Mouse (Mus musculus) hindbrain, postnatal 0 days (tissue): ENCODE data around the gene Myo9a. TPM values are rescaled to one million over a fixed set of nuclear protein-coding genes. Genes with fewer than 3 reads are reported as not detected.

Experiments used
- ATAC-seq: fragments of 200-750 bp; cut with Nextera tagmentation; 2 replicates; pipeline ENCODE4 v1.8.0; 2017; ENCODE audit warnings: mild to moderate bottlenecking, moderate TSS enrichment, moderate library complexity
- DNase-seq: peaks from one replicate; pipeline ENCODE4 v3.0.0-alpha.2; 2015; ENCODE audit warnings: low spot score
- H3K27ac ChIP-seq: fragments of 300-500 bp; sonication (generic); 2 replicates; pipeline ENCODE4 v1.5.1; 2014; ENCODE audit warnings: mild to moderate bottlenecking
- H3K27me3 ChIP-seq: fragments of 300-500 bp; sonication (generic); 2 replicates; pipeline ENCODE4 v1.6.1; 2014; ENCODE audit warnings: low read length, mixed read lengths; ENCODE audit not compliant: insufficient read depth
- H3K36me3 ChIP-seq: fragments of 300-500 bp; sonication (generic); 2 replicates; pipeline ENCODE4 v1.6.1; 2014; ENCODE audit warnings: low read length, mixed read lengths; ENCODE audit not compliant: insufficient read depth
- H3K4me1 ChIP-seq: fragments of 300-500 bp; sonication (generic); 2 replicates; pipeline ENCODE4 v1.6.1; 2014; ENCODE audit warnings: antibody characterized with exemption, low read length, mixed read lengths; ENCODE audit not compliant: insufficient read depth
- H3K4me2 ChIP-seq: fragments of 300-500 bp; sonication (generic); 2 replicates; pipeline ENCODE4 v1.6.1; 2014; ENCODE audit warnings: low read depth, mild to moderate bottlenecking, low read length, moderate library complexity, mixed read lengths
- H3K4me3 ChIP-seq: fragments of 300-500 bp; sonication (generic); 2 replicates; pipeline ENCODE4 v1.5.1; 2014; ENCODE audit warnings: low read length
- H3K9ac ChIP-seq: fragments of 300-500 bp; sonication (generic); replicated peaks from 2 replicates; pipeline ENCODE4 v1.6.1; 2014; ENCODE audit warnings: mild to moderate bottlenecking, low read length, moderate library complexity, mixed read lengths
- H3K9me3 ChIP-seq: fragments of 300-500 bp; sonication (generic); 2 replicates; pipeline ENCODE4 v1.6.1; 2016; ENCODE audit warnings: low read length, mixed read lengths
- CTCF ChIP-seq: IDR thresholded peaks from 2 replicates; pipeline ENCODE4 v1.5.1; 2016; ENCODE audit warnings: antibody characterized with exemption, control low read depth, low read depth
- WGBS: fragments of 180-500 bp; shearing (Covaris S2); extraction: QIAGEN DNeasy Blood & Tissue Kit; methylation state at CpG from one replicate; pipeline ENCODE4 v1.1.7; 2014; 5-methylcytosine and 5-hydroxymethylcytosine counted together
- polyA plus RNA-seq: library from polyadenylated mRNA; unstranded; fragments of >200 nt; fragmentation: Nextera tagmentation; extraction: Ambion mirVana; gene quantifications from 2 replicates; pipeline ENCODE4 v1.2.1, GENCODE M21; 2015
- total RNA-seq: library from RNA; depleted of rRNA; stranded (reverse); fragments of >200 nt; gene quantifications from 2 replicates; pipeline ENCODE4 v1.2.3, GENCODE M21; 2014

Myo9a gene
- total and polyA plus RNA-seq, 2 experiments from 2014 or later: 15.4 to 25.0 TPM

GRCm38 (mm10) chr9:59948691-59949250 is 198.1 kb downstream of the Myo9a start:
- Histone ChIP-seq H3K9me3 (no peaks in the 10 kb centered on the region), H3K4me3 (no peak overlapping the region), H3K36me3 (no peaks in the 10 kb centered on the region), H3K27me3 (no peaks in the 10 kb centered on the region), H3K4me2 (no peak overlapping the region), H3K4me1 (no peaks in the 10 kb centered on the region), H3K9ac (no peak overlapping the region), H3K27ac (no peak overlapping the region)
- ATAC-seq (no peak), DNase-seq (no peak)
- no peak for TF ChIP-seq CTCF
- 83% methylated on average over 17 of the region's 17 CpGs for WGBS

- 87% methylated on average over 6 of the region's 6 CpGs for WGBS
- no peaks in the 10 kb centered on the region for H3K4me1 ChIP-seq
- H3K4me2 ChIP-seq: no peak overlapping the region
- H3K27me3 ChIP-seq: no peaks in the 10 kb centered on the region
- ATAC-seq (no peak), DNase-seq (no peak)
- no peak overlapping the region for H3K4me3 ChIP-seq
- no peak overlapping the region for H3K27ac ChIP-seq
- no peak for TF ChIP-seq CTCF
- H3K9ac ChIP-seq: no peak overlapping the region
- H3K9me3 ChIP-seq: no peaks in the 10 kb centered on the region
- no peaks in the 10 kb centered on the region for H3K36me3 ChIP-seq
These were observed 198.8 kb downstream of the Myo9a start for GRCm38 (mm10) chr9:59949511-59949910.

DNA sequence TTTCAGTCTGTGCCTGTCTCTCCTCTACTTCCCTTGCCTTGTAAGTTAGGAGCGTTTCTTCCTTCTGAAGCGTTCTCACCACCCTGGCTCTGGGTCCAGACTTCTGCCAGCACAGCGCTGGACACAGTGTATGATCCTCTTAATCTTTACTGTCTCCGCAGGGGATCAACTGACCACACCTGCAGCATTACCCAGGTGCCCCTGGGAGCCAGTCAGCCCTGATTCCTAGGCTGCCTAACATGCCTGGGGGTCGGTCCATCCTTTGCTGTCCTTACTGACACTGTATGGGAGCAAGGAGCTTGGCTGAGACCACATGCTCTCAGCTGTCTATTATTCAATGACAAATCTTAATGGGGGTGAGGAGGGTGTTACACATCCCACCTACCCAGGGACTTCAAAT is 199.3 kb downstream of the Myo9a start:
- no peaks in the 10 kb centered on the region for H3K4me1 ChIP-seq
- no peak overlapping the region for H3K4me2 ChIP-seq
- H3K27me3 ChIP-seq: no peaks in the 10 kb centered on the region
- H3K4me3 ChIP-seq: no peak overlapping the region
- DNase-seq (no peak), ATAC-seq (no peak)
- TF ChIP-seq CTCF: no peak
- H3K27ac ChIP-seq: no peak overlapping the region
- no peaks in the 10 kb centered on the region for H3K9me3 ChIP-seq
- 94% methylated on average over 5 of the region's 5 CpGs for WGBS
- no peak overlapping the region for H3K9ac ChIP-seq
- no peaks in the 10 kb centered on the region for H3K36me3 ChIP-seq

- TF ChIP-seq CTCF: no peak
- H3K4me2 ChIP-seq: no peak overlapping the region
- no peaks in the 10 kb centered on the region for H3K9me3 ChIP-seq
- ATAC-seq (no peak), DNase-seq (no peak)
- H3K4me1 ChIP-seq: 0 out of 2 replicates have a peak, but pooled peaks cover 4% of the 10 kb centered on the region
- 90% methylated on average over 9 of the region's 9 CpGs for WGBS
- no peak overlapping the region for H3K9ac ChIP-seq
- no peaks in the 10 kb centered on the region for H3K27me3 ChIP-seq
- no peaks in the 10 kb centered on the region for H3K36me3 ChIP-seq
- H3K27ac ChIP-seq: no peak overlapping the region
- no peak overlapping the region for H3K4me3 ChIP-seq
These were observed 200.5 kb downstream of the Myo9a start for GRCm38 (mm10) chr9:59951001-59951750.

DNA sequence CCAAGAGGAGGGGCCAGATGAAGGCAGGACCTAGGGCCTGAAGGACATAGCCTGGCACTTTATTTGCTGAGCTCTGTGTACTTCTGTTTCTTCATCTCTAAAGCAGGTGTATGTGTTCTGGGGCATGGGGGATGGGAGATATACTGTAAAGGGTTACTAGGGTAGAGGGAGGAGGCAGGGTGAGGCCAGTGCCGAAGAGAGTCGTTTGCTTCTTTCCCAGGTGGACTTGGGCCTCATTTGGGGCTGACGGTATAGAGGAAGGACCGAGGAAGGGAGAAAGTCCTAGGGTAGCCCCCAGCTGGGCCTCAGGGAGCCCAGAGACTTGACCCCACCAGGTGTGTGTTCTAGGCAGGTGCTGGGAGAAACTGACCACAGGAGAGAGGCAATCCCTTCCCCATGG is 201.2 kb downstream of the Myo9a start:
- Histone ChIP-seq H3K4me1 (0 out of 2 replicates have a peak, but pooled peaks cover 4% of the 10 kb centered on the region), H3K9me3 (no peaks in the 10 kb centered on the region), H3K9ac (no peak overlapping the region), H3K27me3 (no peaks in the 10 kb centered on the region), H3K27ac (no peak overlapping the region), H3K36me3 (no peaks in the 10 kb centered on the region), H3K4me2 (no peak overlapping the region), H3K4me3 (no peak overlapping the region)
- 84% methylated on average over 4 of the region's 4 CpGs for WGBS
- TF ChIP-seq CTCF: no peak
- DNase-seq: no peak
- no peak for ATAC-seq

GRCm38 (mm10) chr9:59952515-59953070 is 201.9 kb downstream of the Myo9a start:
- H3K36me3 ChIP-seq: no peaks in the 10 kb centered on the region
- H3K27ac ChIP-seq: no peak overlapping the region
- no peak overlapping the region for H3K4me2 ChIP-seq
- DNase-seq (no peak), ATAC-seq (no peak)
- no peak for TF ChIP-seq CTCF
- H3K9ac ChIP-seq: no peak overlapping the region
- no peaks in the 10 kb centered on the region for H3K27me3 ChIP-seq
- 0 out of 2 replicates have a peak, but pooled peaks cover 4% of the 10 kb centered on the region for H3K4me1 ChIP-seq
- WGBS: 60% methylated on average over 7 of the region's 8 CpGs
- no peak overlapping the region for H3K4me3 ChIP-seq
- no peaks in the 10 kb centered on the region for H3K9me3 ChIP-seq

GRCm38 (mm10) chr9:59953556-59953955 is 202.9 kb downstream of the Myo9a start:
- H3K4me3 ChIP-seq: no peak overlapping the region
- H3K9ac ChIP-seq: no peak overlapping the region
- DNase-seq (no peak), ATAC-seq (no peak)
- WGBS: 83% methylated on average over 7 of the region's 7 CpGs
- TF ChIP-seq CTCF: no peak
- H3K4me1 ChIP-seq: 0 out of 2 replicates have a peak, but pooled peaks cover 4% of the 10 kb centered on the region
- no peaks in the 10 kb centered on the region for H3K36me3 ChIP-seq
- H3K9me3 ChIP-seq: no peaks in the 10 kb centered on the region
- H3K27me3 ChIP-seq: no peaks in the 10 kb centered on the region
- no peak overlapping the region for H3K27ac ChIP-seq
- no peak overlapping the region for H3K4me2 ChIP-seq
